Mouse (Mus musculus): ENCODE results near the gene Eml2. TPM values are rescaled to one million over a fixed set of nuclear protein-coding genes. Genes with fewer than 3 reads are reported as not detected.

The Eml2 gene
- polyA plus RNA-seq (2015; fragmentation: Nextera tagmentation; extraction: Ambion mirVana) = 9.5 and 16.8 TPM in 2 replicates

DNA sequence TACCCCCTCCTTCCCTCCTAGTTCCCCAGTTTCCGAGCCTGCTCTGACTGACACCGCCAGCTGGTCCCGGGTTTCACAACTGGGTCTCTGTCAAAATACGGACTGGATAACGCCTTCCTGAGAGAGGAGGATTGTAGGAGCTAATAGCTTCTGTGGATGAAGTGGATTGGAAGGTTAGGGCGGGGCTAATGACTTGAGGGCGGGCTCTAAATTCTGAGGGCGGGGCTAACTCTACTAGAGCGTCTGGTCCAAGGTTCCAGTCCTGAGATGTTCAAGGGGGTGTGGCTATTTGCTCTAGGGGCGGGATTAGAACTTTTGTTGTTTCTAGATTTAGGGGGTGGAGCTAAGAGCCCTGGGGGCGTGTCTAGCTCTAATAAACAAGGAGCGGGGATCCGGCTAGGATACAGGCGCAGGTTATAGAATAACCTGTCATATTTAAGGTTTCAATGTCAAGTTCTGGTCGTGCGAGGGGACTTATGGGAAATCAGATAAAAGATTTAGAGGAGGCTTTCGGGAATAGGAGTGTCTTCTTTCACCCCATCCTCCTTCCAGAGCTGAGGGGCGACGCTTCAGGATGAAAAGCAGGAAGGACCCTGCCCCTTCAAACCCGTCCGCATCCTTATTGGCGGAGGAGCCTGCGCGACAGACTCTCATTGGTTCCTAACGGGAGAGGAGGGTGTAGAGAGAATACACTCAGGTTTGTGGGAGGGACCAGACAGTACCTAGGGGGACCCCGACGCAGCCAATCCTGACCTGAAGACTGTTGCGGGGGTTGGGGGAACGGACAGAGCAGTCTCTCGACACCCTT, at the start of gene Eml2:
Gene Eml2, plus strand, starts transcription at position 714 of the 808 bp plus-strand sequence.
- ATAC-seq (replicated peaks; ENCODE audit: low FRiP score) = no peak; the same call in 1 of the 2 replicates
- H3K9me3 ChIP-seq (replicated peaks) = peaks cover 5% of the 10 kb centered on the region; the same call in 1 of the 2 replicates
- no peak within 1 kb of the TSS for H3K27ac ChIP-seq
- WGBS = 2% methylated on average over 30 of the region's 30 CpGs
- peak within 1 kb of the TSS; percentile 30 for H3K4me3 ChIP-seq (replicated peaks)
- peak within 1 kb of the TSS; percentile 49 for H3K4me2 ChIP-seq
- H3K9ac ChIP-seq = no peak within 1 kb of the TSS
- peaks cover 59% of the 10 kb centered on the region for H3K4me1 ChIP-seq
- H3K27me3 ChIP-seq = peaks cover 66% of the 10 kb centered on the region
- H3K36me3 ChIP-seq = no peaks in the 10 kb centered on the region

DNA sequence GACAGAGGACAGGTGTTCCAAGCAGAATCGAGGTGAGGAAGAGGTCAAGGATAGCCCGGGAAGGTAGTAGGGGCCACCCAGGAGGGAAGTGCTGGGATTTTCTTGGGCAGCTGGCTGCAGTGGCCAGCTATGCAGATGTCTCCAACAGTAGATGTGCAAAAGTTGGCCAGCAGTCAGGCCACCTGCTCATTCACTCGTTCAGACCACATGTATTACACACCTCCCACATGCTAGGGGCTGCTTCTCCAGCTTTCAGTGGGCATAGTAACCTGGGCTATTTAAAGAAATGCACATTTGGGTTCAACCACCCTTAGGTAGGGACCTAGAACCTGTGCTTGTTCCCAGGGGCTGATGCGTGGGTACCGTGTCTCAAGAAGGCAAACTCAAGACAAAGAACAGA, 48.5 kb upstream of the Eml2 start:
- no peak overlapping the region for H3K4me2 ChIP-seq
- no peak for ATAC-seq (replicated peaks; ENCODE audit: low FRiP score)
- 86% methylated on average over 5 of the region's 5 CpGs for WGBS

DNA sequence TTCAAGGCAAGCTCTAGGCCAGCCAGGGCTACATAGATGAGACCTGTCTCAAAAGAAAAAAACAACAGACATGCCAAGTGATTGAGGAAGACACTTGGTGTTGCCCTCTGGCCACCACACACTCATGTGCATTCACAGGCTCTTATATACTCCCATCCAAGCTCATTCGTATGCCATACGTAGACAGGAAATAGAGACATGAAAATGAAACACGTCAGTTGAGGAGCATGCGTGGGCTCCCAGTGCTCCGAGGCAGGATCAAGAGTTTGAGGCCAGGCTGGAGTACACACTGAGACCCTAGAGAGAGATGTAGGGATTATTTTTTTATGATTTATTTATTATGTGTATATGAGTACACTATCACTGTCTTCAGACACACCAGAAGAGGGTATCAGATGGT, 46.8 kb upstream of the Eml2 start:
- Histone ChIP-seq H3K4me1 (peaks cover 22% of the 10 kb centered on the region), H3K4me2 (no peak overlapping the region), H3K27ac (no peak overlapping the region), H3K27me3 (no peaks in the 10 kb centered on the region), H3K9me3 (replicated peaks) (no peaks in the 10 kb centered on the region), H3K4me3 (replicated peaks) (no peak overlapping the region), H3K36me3 (peaks cover 15% of the 10 kb centered on the region), H3K9ac (no peak overlapping the region)
- ATAC-seq (replicated peaks; ENCODE audit: low FRiP score) = no peak
- 92% methylated on average over 5 of the region's 5 CpGs for WGBS

More for the DNA sequence above, 48.5 kb upstream of the Eml2 start:
- no peak overlapping the region for H3K4me3 ChIP-seq (replicated peaks)
- no peak overlapping the region for H3K27ac ChIP-seq
- H3K9me3 ChIP-seq (replicated peaks) = no peaks in the 10 kb centered on the region
- peaks cover 11% of the 10 kb centered on the region for H3K36me3 ChIP-seq
- H3K27me3 ChIP-seq = no peaks in the 10 kb centered on the region
- no peak overlapping the region for H3K9ac ChIP-seq
- peaks cover 22% of the 10 kb centered on the region for H3K4me1 ChIP-seq

DNA sequence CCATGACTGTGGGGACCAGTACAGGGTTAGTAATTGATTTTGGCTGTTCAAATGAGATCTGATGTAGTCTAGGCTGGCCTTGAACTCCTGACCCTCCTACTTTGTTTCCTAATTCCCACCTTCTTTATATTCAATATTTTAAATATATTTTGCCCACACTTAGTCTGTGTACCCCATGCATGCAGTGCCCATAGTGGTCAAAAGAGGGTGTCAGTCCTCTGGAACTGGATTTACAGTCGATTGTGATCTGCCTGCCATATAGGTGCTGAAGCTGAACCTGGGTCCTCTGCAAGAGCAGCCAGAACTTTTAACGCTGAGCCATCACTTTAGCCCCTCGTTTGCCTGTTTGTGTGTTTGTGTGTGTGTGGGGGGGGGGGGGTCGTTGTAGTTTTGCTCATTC, 45.6 kb upstream of the Eml2 start:
- Histone ChIP-seq H3K36me3 (peaks cover 24% of the 10 kb centered on the region), H3K9me3 (replicated peaks) (no peaks in the 10 kb centered on the region), H3K4me3 (replicated peaks) (peak overlapping the region; percentile 50), H3K27me3 (no peaks in the 10 kb centered on the region), H3K4me1 (peaks cover 18% of the 10 kb centered on the region), H3K27ac (peak overlapping the region; percentile 90), H3K4me2 (peak overlapping the region; percentile 71), H3K9ac (no peak overlapping the region)
- 26% methylated on average over 4 of the region's 4 CpGs for WGBS
- no peak for ATAC-seq (replicated peaks; ENCODE audit: low FRiP score)

DNA sequence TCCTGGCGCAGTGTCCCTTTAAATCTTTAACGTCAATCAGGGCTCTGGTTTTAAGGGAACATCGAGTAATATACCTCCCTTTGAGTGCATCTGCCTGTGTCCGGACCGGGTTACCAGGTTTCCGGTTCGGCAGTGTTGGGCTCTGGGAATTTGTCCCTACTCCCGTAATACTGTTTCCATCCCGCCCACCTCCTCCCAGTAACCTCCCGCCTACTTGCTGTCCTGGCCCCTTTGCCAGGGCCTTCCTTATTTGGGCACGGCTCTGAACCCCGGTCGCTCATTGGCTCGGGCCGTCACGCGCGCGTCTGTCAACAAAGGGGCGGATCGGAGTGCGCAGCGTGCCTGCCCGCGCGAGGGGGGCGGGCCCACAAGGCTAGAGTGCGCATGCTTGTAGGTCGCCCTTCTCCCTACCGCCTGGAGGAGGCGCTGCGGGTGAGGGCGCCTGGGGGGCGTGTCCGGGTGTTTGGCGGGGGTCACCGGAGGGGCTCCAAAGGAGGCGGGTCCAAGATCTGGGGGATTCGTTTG, 44.8 kb upstream of the Eml2 start:
- Histone ChIP-seq H3K9me3 (replicated peaks) (no peaks in the 10 kb centered on the region), H3K4me2 (peak overlapping the region; percentile 71), H3K36me3 (peaks cover 29% of the 10 kb centered on the region), H3K4me3 (replicated peaks) (peak overlapping the region; percentile 50), H3K9ac (peak overlapping the region; percentile 43), H3K27me3 (no peaks in the 10 kb centered on the region), H3K4me1 (peaks cover 18% of the 10 kb centered on the region), H3K27ac (peak overlapping the region; percentile 90)
- ATAC-seq (replicated peaks; ENCODE audit: low FRiP score) = peak; percentile 98
- under 1% methylated on average over 39 of the region's 39 CpGs for WGBS

DNA sequence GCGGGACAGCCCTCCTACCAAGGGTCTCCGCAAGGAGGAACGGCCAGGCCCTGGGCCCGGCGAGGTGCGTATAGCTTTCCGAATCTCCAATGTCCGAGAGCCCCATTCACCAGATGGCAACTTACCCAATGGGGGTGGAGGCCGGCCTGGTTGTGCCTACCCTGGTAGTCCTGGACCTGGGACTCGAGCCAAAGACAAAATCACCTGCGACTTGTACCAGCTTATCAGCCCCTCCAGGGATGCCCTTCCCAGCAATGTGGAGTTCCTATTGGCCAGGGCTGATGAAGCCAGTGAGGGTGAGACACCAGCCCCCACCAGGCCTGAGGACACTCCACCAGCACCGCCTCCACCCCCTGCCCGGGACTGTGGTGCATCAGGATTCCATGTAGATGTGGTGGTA, 40.1 kb upstream of the Eml2 start:
- H3K4me1 ChIP-seq = peaks cover 6% of the 10 kb centered on the region; the same call in 1 of the 2 replicates
- H3K9me3 ChIP-seq (replicated peaks) = no peaks in the 10 kb centered on the region
- no peaks in the 10 kb centered on the region for H3K27me3 ChIP-seq
- H3K4me3 ChIP-seq (replicated peaks) = no peak overlapping the region
- H3K36me3 ChIP-seq = peaks cover 69% of the 10 kb centered on the region
- ATAC-seq (replicated peaks; ENCODE audit: low FRiP score) = no peak
- H3K9ac ChIP-seq = no peak overlapping the region
- 94% methylated on average over 13 of the region's 13 CpGs for WGBS
- H3K4me2 ChIP-seq = no peak overlapping the region
- no peak overlapping the region for H3K27ac ChIP-seq

DNA sequence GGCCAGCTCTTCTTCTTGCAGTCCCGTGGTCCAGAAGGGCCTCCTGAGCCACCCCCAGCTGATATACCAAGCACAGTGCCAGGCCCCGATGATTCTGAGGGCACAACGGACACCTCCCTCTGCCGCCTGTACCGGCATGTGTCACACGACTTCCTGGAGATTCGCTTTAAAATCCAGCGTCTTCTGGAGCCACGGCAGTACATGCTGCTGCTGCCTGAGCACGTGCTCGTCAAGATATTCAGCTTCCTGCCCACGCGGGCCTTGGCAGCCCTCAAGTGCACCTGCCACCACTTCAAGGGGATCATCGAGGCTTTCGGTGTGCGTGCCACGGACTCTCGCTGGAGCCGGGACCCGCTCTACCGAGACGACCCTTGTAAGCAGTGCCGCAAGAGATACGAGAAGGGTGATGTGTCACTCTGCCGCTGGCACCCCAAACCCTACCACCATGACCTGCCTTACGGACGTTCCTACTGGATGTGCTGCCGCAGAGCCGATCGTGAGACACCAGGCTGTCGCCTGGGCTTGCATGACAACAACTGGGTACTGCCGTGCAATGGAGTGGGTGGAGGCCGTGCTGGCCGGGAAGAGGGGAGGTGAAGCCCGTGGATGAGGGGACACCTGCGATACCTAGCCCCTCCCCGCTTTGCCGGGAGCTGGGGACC, 39.4 kb upstream of the Eml2 start:
- no peak for ATAC-seq (replicated peaks; ENCODE audit: low FRiP score)

DNA sequence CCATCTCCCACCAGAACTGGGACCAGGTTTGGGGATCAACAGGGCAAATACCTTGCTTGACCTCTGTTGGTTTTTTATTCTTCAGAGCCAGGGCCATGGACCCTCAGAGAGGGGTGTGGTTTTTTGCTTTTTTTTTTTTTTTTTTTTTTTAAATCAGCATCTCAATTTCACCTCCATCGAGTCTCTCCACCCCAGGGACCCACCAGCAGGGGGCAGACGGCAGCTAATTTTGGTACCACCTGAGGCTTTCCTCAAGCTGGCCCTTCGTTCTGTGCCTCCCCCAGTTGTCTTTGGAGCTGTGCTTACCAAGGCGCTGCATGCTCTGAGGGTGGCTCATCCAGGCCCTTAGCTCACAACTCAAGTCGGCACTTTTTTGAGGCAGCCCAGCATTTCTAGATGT, 38.8 kb upstream of the Eml2 start:
- Histone ChIP-seq H3K4me2 (no peak overlapping the region), H3K4me1 (no peaks in the 10 kb centered on the region), H3K4me3 (replicated peaks) (no peak overlapping the region), H3K9ac (no peak overlapping the region), H3K27ac (no peak overlapping the region), H3K9me3 (replicated peaks) (no peaks in the 10 kb centered on the region), H3K27me3 (no peaks in the 10 kb centered on the region), H3K36me3 (peaks cover 72% of the 10 kb centered on the region)
- ATAC-seq (replicated peaks; ENCODE audit: low FRiP score) = no peak
- WGBS = 43% methylated on average over 5 of the region's 5 CpGs

More for the DNA sequence above, 39.4 kb upstream of the Eml2 start:
- no peaks in the 10 kb centered on the region for H3K27me3 ChIP-seq
- no peak overlapping the region for H3K4me2 ChIP-seq
- no peak overlapping the region for H3K27ac ChIP-seq
- H3K9me3 ChIP-seq (replicated peaks) = no peaks in the 10 kb centered on the region
- WGBS = 91% methylated on average over 38 of the region's 38 CpGs
- peaks cover 72% of the 10 kb centered on the region for H3K36me3 ChIP-seq
- H3K4me1 ChIP-seq = peaks cover 3% of the 10 kb centered on the region; the same call in 1 of the 2 replicates
- no peak overlapping the region for H3K9ac ChIP-seq
- no peak overlapping the region for H3K4me3 ChIP-seq (replicated peaks)

DNA sequence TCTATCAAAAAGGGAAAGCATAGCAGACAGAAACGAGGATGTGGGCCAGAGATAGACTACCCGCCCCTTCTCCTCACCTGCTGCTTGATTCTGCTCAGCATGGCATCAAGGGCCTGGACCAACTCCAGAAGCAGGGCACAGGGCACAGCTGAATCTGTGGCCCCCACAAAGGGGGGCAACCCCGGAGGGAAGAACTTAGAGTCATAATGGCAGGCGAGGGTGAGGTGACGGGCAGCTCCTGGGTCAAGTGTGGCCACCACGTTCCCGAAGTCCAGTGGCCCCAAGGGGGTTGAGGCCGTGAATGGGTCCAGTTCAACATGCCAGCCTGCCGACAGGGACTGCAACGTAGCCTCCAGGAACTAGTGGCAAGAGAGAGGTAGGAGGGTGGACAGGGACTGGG, 29.4 kb upstream of the Eml2 start:
- Histone ChIP-seq H3K27ac (no peak overlapping the region), H3K27me3 (no peaks in the 10 kb centered on the region), H3K4me1 (peaks cover 27% of the 10 kb centered on the region), H3K9me3 (replicated peaks) (no peaks in the 10 kb centered on the region), H3K9ac (no peak overlapping the region), H3K4me2 (no peak overlapping the region), H3K4me3 (replicated peaks) (no peak overlapping the region), H3K36me3 (peaks cover 23% of the 10 kb centered on the region)
- no peak for ATAC-seq (replicated peaks; ENCODE audit: low FRiP score)
- WGBS = 85% methylated on average over 10 of the region's 10 CpGs

DNA sequence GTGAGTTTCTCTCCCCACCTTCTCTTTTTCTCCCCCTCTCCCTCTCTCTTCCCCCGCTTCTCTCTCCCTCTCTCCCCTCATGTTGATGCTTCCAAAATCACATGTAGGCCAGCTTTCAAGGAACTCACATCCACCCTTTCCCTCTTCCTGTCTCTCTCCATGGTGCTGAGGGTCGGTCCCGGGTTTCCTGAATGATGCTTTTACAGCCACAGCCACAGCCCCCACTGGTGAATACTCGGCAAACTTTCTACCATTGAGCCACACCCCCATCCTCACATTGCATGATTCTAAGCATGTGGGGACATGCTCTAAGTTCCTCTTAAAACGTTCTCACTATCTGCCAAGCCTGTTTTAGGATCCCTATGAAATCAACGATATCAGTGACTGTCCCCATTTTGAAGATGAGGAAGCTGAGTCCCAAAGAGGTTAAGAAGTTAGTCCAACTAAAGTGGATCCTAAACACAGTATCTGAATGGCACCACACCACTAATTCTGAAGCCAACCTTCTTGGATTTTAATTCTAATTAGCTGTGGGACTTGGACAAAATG, 28.6 kb upstream of the Eml2 start:
- H3K4me2 ChIP-seq = peak overlapping the region; percentile 91
- peak overlapping the region; percentile 67; the same call in 1 of the 2 replicates for H3K4me3 ChIP-seq (replicated peaks)
- no peak for ATAC-seq (replicated peaks; ENCODE audit: low FRiP score)
- no peaks in the 10 kb centered on the region for H3K9me3 ChIP-seq (replicated peaks)
- peaks cover 27% of the 10 kb centered on the region for H3K4me1 ChIP-seq
- H3K27me3 ChIP-seq = no peaks in the 10 kb centered on the region
- 46% methylated on average over 6 of the region's 6 CpGs for WGBS
- H3K9ac ChIP-seq = no peak overlapping the region
- peaks cover 31% of the 10 kb centered on the region for H3K36me3 ChIP-seq
- H3K27ac ChIP-seq = no peak overlapping the region

DNA sequence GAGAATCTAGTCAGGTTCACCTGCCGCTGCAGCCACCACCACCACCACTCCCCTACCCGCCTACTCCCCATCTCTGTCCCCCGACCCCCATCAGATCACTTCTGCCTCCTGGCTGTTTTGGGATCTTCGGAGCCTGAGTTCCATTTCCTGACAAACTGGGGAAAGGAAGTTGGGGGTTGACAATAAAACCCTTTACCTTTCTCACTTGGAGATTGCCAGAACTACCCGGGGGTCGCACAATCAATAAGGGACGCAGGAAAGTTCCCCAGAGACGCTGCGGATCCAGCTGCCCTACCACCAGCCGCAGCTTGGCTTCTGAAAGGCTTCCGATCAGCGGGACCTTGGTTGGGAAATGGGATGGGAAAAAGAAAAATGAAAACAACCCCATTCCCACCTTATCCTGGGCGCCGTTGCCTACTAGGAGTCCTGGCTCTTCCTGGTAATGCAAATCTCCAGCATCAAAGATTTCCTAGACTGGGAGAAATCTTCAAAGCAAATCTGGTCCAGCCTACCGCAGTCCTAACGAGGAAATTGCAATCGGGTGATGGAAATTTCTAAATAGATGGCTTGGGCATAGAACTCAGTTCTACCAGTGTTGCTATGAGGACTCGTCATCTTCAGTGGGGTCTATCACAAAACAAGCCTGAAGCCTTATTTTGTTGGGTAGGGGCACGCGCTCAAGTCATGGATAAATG, 27.9 kb upstream of the Eml2 start:
- Histone ChIP-seq H3K9ac (peak overlapping the region; percentile 65), H3K27ac (peak overlapping the region; percentile 81), H3K27me3 (no peaks in the 10 kb centered on the region), H3K4me3 (replicated peaks) (peak overlapping the region; percentile 67), H3K4me2 (peak overlapping the region; percentile 91), H3K4me1 (peaks cover 27% of the 10 kb centered on the region), H3K36me3 (peaks cover 39% of the 10 kb centered on the region), H3K9me3 (replicated peaks) (no peaks in the 10 kb centered on the region)
- no peak for ATAC-seq (replicated peaks; ENCODE audit: low FRiP score)
- 10% methylated on average over 20 of the region's 20 CpGs for WGBS

All from kidney, embryonic 15.5 days (tissue).